Mouse (Mus musculus) megakaryocyte, adult 5-6 weeks (primary cell): ENCODE measurements around the gene Olfr1437. TPM values are rescaled to one million over a fixed set of nuclear protein-coding genes. Genes with fewer than 3 reads are reported as not detected.
"Not testable (repeated sequence)": the region's sequence is repeated elsewhere in the genome, so short reads cannot be mapped to it uniquely, and the experiment has no call there.

Experiments used
- ATAC-seq: 2 replicates; pipeline ENCODE4 v1.8.0; 2016; ENCODE audit warnings: mild to moderate bottlenecking, inconsistent platforms; ENCODE audit not compliant: poor library complexity, severe bottlenecking
- total RNA-seq, 2 experiments: library from RNA; stranded (forward) in 1 of 2; stranded (reverse) in 1 of 2; fragments of 153-499, 151-499 nt in 1 of 2; fragments of 221-1000, 200-1000 nt in 1 of 2; gene quantifications; 2 replicates each; pipeline versions ENCODE4 v1.2.3 to v1.2.4; 2015 to 2017

Olfr1437 gene
- total RNA-seq (2015) (not detected in 2 replicates), total RNA-seq (2017) (not detected in 2 replicates)

GRCm38 (mm10) chr19:12325001-12325400, at the start of gene Olfr1437:
Olfr1437 (minus strand) TSS chr19:12325101.
- no peak for ATAC-seq

DNA sequence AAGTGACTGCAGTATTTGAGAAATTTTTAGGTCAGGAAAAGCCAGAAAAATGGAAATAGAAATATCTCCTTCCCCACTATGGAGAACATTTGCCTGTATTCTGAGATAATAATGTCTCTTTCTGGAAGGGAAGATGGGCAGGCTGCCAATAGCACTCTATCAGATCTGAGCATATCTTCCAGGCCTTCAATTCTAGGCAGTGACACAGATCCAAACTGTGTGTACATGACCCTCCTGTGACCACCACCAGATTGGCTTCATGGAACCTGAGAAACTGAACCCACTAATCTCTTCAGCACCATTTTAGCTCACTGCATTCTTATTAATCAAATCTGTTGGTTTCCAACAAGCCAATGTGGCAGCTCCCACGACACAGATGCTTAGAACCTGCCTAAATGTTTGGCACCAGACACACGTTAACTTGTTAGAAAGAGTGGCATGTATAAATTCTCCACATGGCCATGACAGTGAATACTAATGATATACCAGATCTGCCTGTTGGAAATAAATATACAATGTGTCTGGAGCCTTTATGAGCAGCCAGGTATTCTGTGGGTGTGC, 49.6 kb upstream of the Olfr1437 start:
- no peak for ATAC-seq

GRCm38 (mm10) chr19:12373004-12373403, 48.1 kb upstream of the Olfr1437 start:
- ATAC-seq, result no peak

GRCm38 (mm10) chr19:12335810-12336209, 10.9 kb upstream of the Olfr1437 start, which contains the start of gene Olfr1438-ps1:
Olfr1438-ps1 (minus strand) TSS chr19:12335910.
- no peak for ATAC-seq

- ATAC-seq, result not testable (repeated sequence)
Observed at GRCm38 (mm10) chr19:12299030-12299429, 25.9 kb downstream of the Olfr1437 start, which contains the start of gene Olfr1436. Olfr1436 (minus strand) TSS chr19:12299130.

- no peak for ATAC-seq
Observed at GRCm38 (mm10) chr19:12292979-12293378, 31.9 kb downstream of the Olfr1437 start.

DNA sequence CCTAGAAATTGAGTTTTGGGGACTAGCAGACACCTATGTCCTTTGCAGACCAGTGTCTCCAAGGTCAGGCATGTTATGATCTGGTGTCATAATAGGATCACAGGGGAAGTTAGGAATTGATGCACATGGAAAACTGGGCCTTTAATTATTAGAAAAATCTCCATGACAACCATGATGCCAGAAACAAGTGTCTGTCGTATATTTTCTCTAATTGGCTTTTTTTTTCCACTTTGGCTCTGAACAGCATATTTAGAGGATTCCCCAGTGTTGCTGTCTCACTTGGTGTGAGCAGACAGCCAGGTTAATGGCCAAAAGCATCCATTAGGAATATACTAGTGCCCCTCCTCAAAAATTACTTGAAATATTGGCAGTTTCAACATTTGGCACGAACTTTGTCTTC, 45.3 kb downstream of the Olfr1437 start, which contains the start of gene Olfr1434:
Gene Olfr1434, plus strand, starts transcription at position 301 of the 400 bp plus-strand sequence.
- ATAC-seq, result no peak

Other genes with a start within 250 kb of the Olfr1437 start
- not detected in 2 replicates for gene Olfr1425, start 247.4 kb downstream of the Olfr1437 start, total RNA-seq (2015)
- gene Olfr1425, start 247.4 kb downstream of the Olfr1437 start, total RNA-seq (2017), result not detected in 2 replicates
- not detected in 2 replicates for gene Olfr1426, start 233.1 kb downstream of the Olfr1437 start, total RNA-seq (2015)
- gene Olfr1426, start 233.1 kb downstream of the Olfr1437 start, total RNA-seq (2017), result not detected in 2 replicates
- not detected in 2 replicates for gene Olfr1427, start 221.8 kb downstream of the Olfr1437 start, total RNA-seq (2015)
- gene Olfr1427, start 221.8 kb downstream of the Olfr1437 start, total RNA-seq (2017), result not detected in 2 replicates
- gene Olfr1428, start 209.2 kb downstream of the Olfr1437 start, total RNA-seq (2015), result not detected in 2 replicates
- not detected in 2 replicates for gene Olfr1428, start 209.2 kb downstream of the Olfr1437 start, total RNA-seq (2017)
- not detected in 2 replicates for gene Olfr76, start 201.9 kb downstream of the Olfr1437 start, total RNA-seq (2015)
- not detected in 2 replicates for gene Olfr76, start 201.9 kb downstream of the Olfr1437 start, total RNA-seq (2017)
- gene Olfr1555-ps1, start 155.0 kb downstream of the Olfr1437 start, total RNA-seq (2015), result not detected in 2 replicates
- not detected in 2 replicates for gene Olfr1555-ps1, start 155.0 kb downstream of the Olfr1437 start, total RNA-seq (2017)
- gene Olfr1431, start 124.5 kb downstream of the Olfr1437 start, total RNA-seq (2015), result not detected in 2 replicates
- not detected in 2 replicates for gene Olfr1431, start 124.5 kb downstream of the Olfr1437 start, total RNA-seq (2017)
- gene Olfr1432, start 92.5 kb downstream of the Olfr1437 start, total RNA-seq (2015), result not detected in 2 replicates
- gene Olfr1432, start 92.5 kb downstream of the Olfr1437 start, total RNA-seq (2017), result not detected in 2 replicates
- gene Olfr262, start 83.4 kb downstream of the Olfr1437 start, total RNA-seq (2015), result not detected in 2 replicates
- not detected in 2 replicates for gene Olfr262, start 83.4 kb downstream of the Olfr1437 start, total RNA-seq (2017)
- not detected in 2 replicates for gene Olfr235, start 64.1 kb downstream of the Olfr1437 start, total RNA-seq (2015)
- not detected in 2 replicates for gene Olfr235, start 64.1 kb downstream of the Olfr1437 start, total RNA-seq (2017)
- gene Olfr1434, start 45.2 kb downstream of the Olfr1437 start, total RNA-seq (2015), result not detected in 2 replicates
- gene Olfr1434, start 45.2 kb downstream of the Olfr1437 start, total RNA-seq (2017), result not detected in 2 replicates
- not detected in 2 replicates for gene Olfr1436, start 26.0 kb downstream of the Olfr1437 start, total RNA-seq (2015)
- not detected in 2 replicates for gene Olfr1436, start 26.0 kb downstream of the Olfr1437 start, total RNA-seq (2017)
- gene Olfr1438-ps1, start 10.8 kb upstream of the Olfr1437 start, total RNA-seq (2015), result not detected in 2 replicates
- gene Olfr1438-ps1, start 10.8 kb upstream of the Olfr1437 start, total RNA-seq (2017), result not detected in 2 replicates
- not detected in 2 replicates for gene Olfr1440, start 62.2 kb upstream of the Olfr1437 start, total RNA-seq (2015)
- not detected in 2 replicates for gene Olfr1440, start 62.2 kb upstream of the Olfr1437 start, total RNA-seq (2017)
- gene Olfr1441, start 92.3 kb upstream of the Olfr1437 start, total RNA-seq (2015), result not detected in 2 replicates
- not detected in 2 replicates for gene Olfr1441, start 92.3 kb upstream of the Olfr1437 start, total RNA-seq (2017)
- gene Pfpl, start 102.8 kb upstream of the Olfr1437 start, total RNA-seq (2015), result not detected in 2 replicates
- not detected in 2 replicates for gene Pfpl, start 102.8 kb upstream of the Olfr1437 start, total RNA-seq (2017)
- 1,084 and 1,137 TPM in 2 replicates for gene Mpeg1, start 135.7 kb upstream of the Olfr1437 start, total RNA-seq (2015)
- 543 and 663 TPM in 2 replicates for gene Mpeg1, start 135.7 kb upstream of the Olfr1437 start, total RNA-seq (2017)
- 7.3 and 9.9 TPM in 2 replicates for gene Dtx4, start 176.4 kb upstream of the Olfr1437 start, total RNA-seq (2015)
- 8.3 and 9.0 TPM in 2 replicates for gene Dtx4, start 176.4 kb upstream of the Olfr1437 start, total RNA-seq (2017)
- gene Fam111a, start 220.6 kb upstream of the Olfr1437 start, total RNA-seq (2015), result 308 and 344 TPM in 2 replicates
- gene Fam111a, start 220.6 kb upstream of the Olfr1437 start, total RNA-seq (2017), result 409 TPM in 2 replicates